Mouse (Mus musculus) C2C12 (cell line): ENCODE measurements around the gene Cacng6. TPM values are rescaled to one million over a fixed set of nuclear protein-coding genes. Genes with fewer than 3 reads are reported as not detected.

Source experiments
- H3K27me3 ChIP-seq: one replicate; pipeline ENCODE4 v1.6.1; 2011; ENCODE audit not compliant: control insufficient read depth, insufficient read depth, insufficient read length
- H3K36me3 ChIP-seq: one replicate; pipeline ENCODE4 v1.6.1; 2011; ENCODE audit not compliant: control insufficient read depth, insufficient read depth
- H3K4me3 ChIP-seq: one replicate; pipeline ENCODE4 v1.5.1; 2011; ENCODE audit warnings: mild to moderate bottlenecking, control low read depth; ENCODE audit not compliant: poor library complexity, insufficient read depth, severe bottlenecking
- H3K79me2 ChIP-seq: one replicate; pipeline ENCODE4 v1.6.1; 2011; ENCODE audit not compliant: control insufficient read depth, insufficient read depth
- H3K79me3 ChIP-seq: one replicate; pipeline ENCODE4 v1.6.1; 2011; ENCODE audit warnings: low read depth, control low read depth
- H3ac ChIP-seq: one replicate; pipeline ENCODE3; 2011; ENCODE audit warnings: low read depth; ENCODE audit not compliant: control insufficient read depth, insufficient read length
- CEBPB ChIP-seq: IDR thresholded peaks from one replicate; pipeline ENCODE4 v1.6.1; 2011; ENCODE audit warnings: low read depth, mild to moderate bottlenecking, control low read depth, moderate library complexity
- CTCF ChIP-seq: IDR thresholded peaks from one replicate; pipeline ENCODE4 v1.5.1; 2011; ENCODE audit not compliant: control insufficient read depth, insufficient read depth, insufficient read length
- FOSL1 ChIP-seq: IDR thresholded peaks from one replicate; pipeline ENCODE4 v1.8.0; 2011; ENCODE audit warnings: mild to moderate bottlenecking, low read length; ENCODE audit not compliant: poor library complexity, insufficient read depth, severe bottlenecking
- MAX ChIP-seq: IDR thresholded peaks from one replicate; pipeline ENCODE4 v1.6.1; 2011; ENCODE audit warnings: mild to moderate bottlenecking, control low read depth
- MYOD1 ChIP-seq: IDR thresholded peaks from one replicate; pipeline ENCODE4 v1.6.1; 2011; ENCODE audit warnings: low read depth; ENCODE audit not compliant: control insufficient read depth, insufficient read length
- MYOG ChIP-seq: IDR thresholded peaks from one replicate; pipeline ENCODE4 v1.6.1; 2011; ENCODE audit not compliant: control insufficient read depth, insufficient read length; ENCODE audit errors: extremely low read depth
- USF1 ChIP-seq: IDR thresholded peaks from one replicate; pipeline ENCODE4 v1.6.1; 2011; ENCODE audit warnings: low read depth, mild to moderate bottlenecking, control low read depth, moderate library complexity
- polyA plus RNA-seq: library from polyadenylated mRNA; unstranded; fragments of >200 nt; fragmentation: generic; extraction: Trizol; gene quantifications from one replicate; pipeline ENCODE4 v1.2.1, GENCODE M21; 2012; ENCODE audit warnings: missing spikeins

Cacng6 gene
- polyA plus RNA-seq, 1 experiment = 0.27 TPM

GRCm38 (mm10) chr7:3425141-3425540, 1.1 kb downstream of the Cacng6 start:
- no peak for TF ChIP-seq MAX
- no peak for TF ChIP-seq USF1
- no peak for TF ChIP-seq CTCF
- TF ChIP-seq MYOD1 = no peak
- TF ChIP-seq CEBPB = no peak
- TF ChIP-seq FOSL1 = no peak
- TF ChIP-seq MYOG = no peak

GRCm38 (mm10) chr7:3430161-3430560, 6.2 kb downstream of the Cacng6 start:
- Histone ChIP-seq H3K4me3 (no peak overlapping the region), H3K36me3 (no peaks in the 10 kb centered on the region)
- TF ChIP-seq USF1 (no peak), MYOD1 (no peak), CTCF (no peak), MAX (no peak), MYOG (no peak), CEBPB (no peak), FOSL1 (no peak)

More at GRCm38 (mm10) chr7:3425141-3425540, 1.1 kb downstream of the Cacng6 start:
- Histone ChIP-seq H3K79me3 (no peaks in the 10 kb centered on the region), H3ac (no peak overlapping the region), H3K79me2 (no peaks in the 10 kb centered on the region), H3K4me3 (no peak overlapping the region), H3K27me3 (no peaks in the 10 kb centered on the region), H3K36me3 (no peaks in the 10 kb centered on the region)

GRCm38 (mm10) chr7:3432066-3432465, 8.1 kb downstream of the Cacng6 start:
- no peak for TF ChIP-seq CEBPB
- TF ChIP-seq MYOG = no peak
- TF ChIP-seq USF1 = no peak
- TF ChIP-seq CTCF = no peak
- no peak for TF ChIP-seq MAX
- TF ChIP-seq FOSL1 = no peak
- no peak for TF ChIP-seq MYOD1
- H3K79me3 ChIP-seq = no peaks in the 10 kb centered on the region

More at GRCm38 (mm10) chr7:3430161-3430560, 6.2 kb downstream of the Cacng6 start:
- no peaks in the 10 kb centered on the region for H3K79me3 ChIP-seq
- H3K27me3 ChIP-seq = peaks cover 5% of the 10 kb centered on the region
- H3K79me2 ChIP-seq = no peaks in the 10 kb centered on the region
- no peak overlapping the region for H3ac ChIP-seq

GRCm38 (mm10) chr7:3437941-3438340, 13.9 kb downstream of the Cacng6 start:
- H3K79me2 ChIP-seq = no peaks in the 10 kb centered on the region
- H3K79me3 ChIP-seq = no peaks in the 10 kb centered on the region
- TF ChIP-seq FOSL1 = no peak
- no peak for TF ChIP-seq CTCF
- no peak for TF ChIP-seq MYOD1
- no peak for TF ChIP-seq USF1
- TF ChIP-seq CEBPB = no peak
- no peak for TF ChIP-seq MYOG
- TF ChIP-seq MAX = no peak
- H3ac ChIP-seq = no peak overlapping the region
- H3K4me3 ChIP-seq = no peak overlapping the region
- no peaks in the 10 kb centered on the region for H3K27me3 ChIP-seq
- H3K36me3 ChIP-seq = no peaks in the 10 kb centered on the region

More at GRCm38 (mm10) chr7:3432066-3432465, 8.1 kb downstream of the Cacng6 start:
- no peaks in the 10 kb centered on the region for H3K36me3 ChIP-seq
- H3K27me3 ChIP-seq = peaks cover 5% of the 10 kb centered on the region
- H3ac ChIP-seq = no peak overlapping the region
- H3K4me3 ChIP-seq = no peak overlapping the region
- no peaks in the 10 kb centered on the region for H3K79me2 ChIP-seq

- Histone ChIP-seq H3K27me3 (no peaks in the 10 kb centered on the region), H3K4me3 (no peak overlapping the region), H3K79me2 (no peaks in the 10 kb centered on the region), H3K36me3 (no peaks in the 10 kb centered on the region), H3ac (no peak overlapping the region), H3K79me3 (no peaks in the 10 kb centered on the region)
- TF ChIP-seq USF1 = no peak
- no peak for TF ChIP-seq CEBPB
Observed at GRCm38 (mm10) chr7:3439984-3440383, 16.0 kb downstream of the Cacng6 start.

GRCm38 (mm10) chr7:3440526-3440925, 16.5 kb downstream of the Cacng6 start:
- Histone ChIP-seq H3ac (no peak overlapping the region), H3K4me3 (no peak overlapping the region), H3K27me3 (no peaks in the 10 kb centered on the region), H3K36me3 (no peaks in the 10 kb centered on the region), H3K79me2 (no peaks in the 10 kb centered on the region), H3K79me3 (no peaks in the 10 kb centered on the region)
- no peak for TF ChIP-seq MAX
- no peak for TF ChIP-seq CEBPB
- no peak for TF ChIP-seq MYOD1
- no peak for TF ChIP-seq MYOG
- no peak for TF ChIP-seq USF1
- TF ChIP-seq FOSL1 = no peak
- no peak for TF ChIP-seq CTCF
